Mouse (Mus musculus) myocyte (in vitro differentiated cells): ENCODE results near the gene Dlgap4.

Source experiments
- CEBPB ChIP-seq: IDR thresholded peaks from 2 replicates; pipeline ENCODE4 v1.6.1; 2011; ENCODE audit warnings: mild to moderate bottlenecking, moderate library complexity; ENCODE audit not compliant: poor library complexity, insufficient read depth, severe bottlenecking
- E2F4 ChIP-seq: IDR thresholded peaks from one replicate; pipeline ENCODE4 v1.6.1; 2011; ENCODE audit warnings: mild to moderate bottlenecking, control low read depth, moderate library complexity; ENCODE audit not compliant: insufficient read depth
- MAX ChIP-seq: IDR thresholded peaks from one replicate; pipeline ENCODE4 v1.6.1; 2011; ENCODE audit warnings: low read depth, mild to moderate bottlenecking, control low read depth
- MYOD1 ChIP-seq, 3 experiments: IDR thresholded peaks; one replicate each; pipeline ENCODE4 v1.6.1; 2011; ENCODE audit warnings: control low read depth in 2 of 3, low read depth in 2 of 3, mild to moderate bottlenecking in 2 of 3, moderate library complexity in 1 of 3; ENCODE audit not compliant: insufficient read length in 2 of 3, control insufficient read depth in 1 of 3
- MYOG ChIP-seq, 3 experiments: IDR thresholded peaks; one replicate each; pipeline ENCODE4 v1.6.1; 2011; ENCODE audit warnings: control low read depth in 2 of 3, low read depth in 2 of 3, mild to moderate bottlenecking in 2 of 3; ENCODE audit not compliant: insufficient read length in 2 of 3, control insufficient read depth in 1 of 3, insufficient read depth in 1 of 3
- POLR2A ChIP-seq: IDR thresholded peaks from one replicate; pipeline ENCODE4 v1.6.1; 2011; ENCODE audit warnings: low read depth, mild to moderate bottlenecking, control low read depth, moderate library complexity; ENCODE audit not compliant: insufficient read length
- POLR2AphosphoS2 ChIP-seq: IDR thresholded peaks from one replicate; pipeline ENCODE4 v1.6.1; 2011; ENCODE audit warnings: low read depth, control low read depth; ENCODE audit not compliant: insufficient read length
- SRF ChIP-seq: IDR thresholded peaks from one replicate; pipeline ENCODE4 v1.6.1; 2011; ENCODE audit warnings: low read depth; ENCODE audit not compliant: control insufficient read depth, insufficient read length
- TCF12 ChIP-seq: IDR thresholded peaks from one replicate; pipeline ENCODE4 v1.6.1; 2011; ENCODE audit warnings: mild to moderate bottlenecking, control low read depth; ENCODE audit not compliant: poor library complexity, insufficient read depth, severe bottlenecking
- TCF3 ChIP-seq: IDR thresholded peaks from one replicate; pipeline ENCODE4 v1.6.1; 2011; ENCODE audit warnings: low read depth, control low read depth; ENCODE audit not compliant: insufficient read length
- USF1 ChIP-seq: IDR thresholded peaks from one replicate; pipeline ENCODE4 v1.6.1; 2011; ENCODE audit warnings: low read depth, mild to moderate bottlenecking, control low read depth, moderate library complexity

GRCm38 (mm10) chr2:156749687-156750086, 136.2 kb downstream of the Dlgap4 start:
- TF ChIP-seq POLR2A (no peak), POLR2AphosphoS2 (no peak), E2F4 (no peak), CEBPB (no peak), USF1 (no peak), MAX (no peak), MYOD1 (IDR thresholded peaks at IDR 0.05; ENCODE audit: control insufficient read depth in 1 of 3, insufficient read length in 2 of 3, low read depth in 2 of 3) (no peak), MYOG (IDR thresholded peaks at IDR 0.05; ENCODE audit: control insufficient read depth in 1 of 3, insufficient read depth in 1 of 3, insufficient read length in 2 of 3, low read depth in 2 of 3) (no peak), TCF12 (no peak), SRF (no peak), TCF3 (no peak)
